Mouse (Mus musculus) stomach, postnatal 0 days (tissue): ENCODE measurements around the gene Art1.

ENCODE experiments used
- CTCF ChIP-seq: IDR thresholded peaks from 2 replicates; pipeline ENCODE4 v1.5.1; 2016; ENCODE audit warnings: antibody characterized with exemption, low read depth, mild to moderate bottlenecking, moderate library complexity
- EP300 ChIP-seq: optimal IDR thresholded peaks from 2 replicates; pipeline ENCODE3; 2016; ENCODE audit warnings: antibody characterized with exemption

DNA sequence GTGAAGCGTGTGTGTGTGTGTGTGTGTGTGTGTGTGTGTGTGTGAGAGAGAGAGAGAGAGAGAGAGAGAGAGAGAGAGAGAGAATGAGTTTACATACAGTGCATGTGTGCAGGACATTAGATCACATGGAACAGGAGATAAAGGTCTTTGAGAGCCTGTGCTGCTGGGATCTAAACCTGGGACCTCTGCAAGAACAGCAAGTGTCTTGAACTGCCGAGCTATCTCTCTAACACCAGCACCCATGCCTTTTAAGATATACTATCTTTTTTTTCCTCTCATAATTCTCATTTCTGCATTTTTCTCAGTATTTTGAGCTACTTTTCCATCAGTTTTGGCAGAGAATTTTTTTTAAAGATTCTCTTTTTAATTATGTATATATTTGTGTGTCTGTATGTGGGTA is 2.0 kb downstream of the Art1 start:
- no peak for TF ChIP-seq CTCF
- no peak for TF ChIP-seq EP300
